Mouse (Mus musculus) layer of hippocampus, adult 8-10 months (tissue): ENCODE measurements around the gene Gpr182. TPM values are rescaled to one million over a fixed set of nuclear protein-coding genes. Genes with fewer than 3 reads are reported as not detected.
"Not testable (repeated sequence)": the region's sequence is repeated elsewhere in the genome, so short reads cannot be mapped to it uniquely, and the experiment has no call there.

Source experiments
- DNase-seq, 2 experiments: peaks; one replicate each; pipeline ENCODE4 v3.0.0; 2022; ENCODE audit warnings: low spot score in 2 of 2
- total RNA-seq, 4 experiments: library from RNA; stranded (reverse); gene quantifications; 2 replicates each; pipeline ENCODE4 v1.2.4; 2022

Gene Gpr182
- 1 to 10 TPM; 1.6 to 2.2 (median 1.9) TPM for total RNA-seq

GRCm38 (mm10) chr10:127751548-127751947, at the start of gene Gpr182:
Gpr182 (minus strand) TSS chr10:127751732.
- DNase-seq: no peak

- DNase-seq: no peak
Observed at GRCm38 (mm10) chr10:127800891-127801290, 49.4 kb upstream of the Gpr182 start, which contains the start of gene Rdh16. Rdh16 (plus strand) TSS chr10:127801152.

- DNase-seq: no peak
Observed at GRCm38 (mm10) chr10:127799295-127799694, 47.8 kb upstream of the Gpr182 start.

GRCm38 (mm10) chr10:127785411-127785810, 33.9 kb upstream of the Gpr182 start:
- DNase-seq: not testable (repeated sequence)

- DNase-seq: not testable (repeated sequence)
Observed at GRCm38 (mm10) chr10:127782321-127782720, 30.8 kb upstream of the Gpr182 start.

GRCm38 (mm10) chr10:127776011-127776410, 24.5 kb upstream of the Gpr182 start, which contains the start of gene Rdh9:
Rdh9 (plus strand) TSS chr10:127776386.
- DNase-seq: no peak

- DNase-seq: no peak
Observed at GRCm38 (mm10) chr10:127766564-127766963, 15.0 kb upstream of the Gpr182 start.

GRCm38 (mm10) chr10:127763914-127764680, 12.6 kb upstream of the Gpr182 start:
- no peak for DNase-seq

GRCm38 (mm10) chr10:127762926-127763325, 11.4 kb upstream of the Gpr182 start:
- not testable (repeated sequence) for DNase-seq

GRCm38 (mm10) chr10:127759181-127760110, 7.9 kb upstream of the Gpr182 start, which contains the start of the genes Rdh1 and Rdh16f1:
Rdh1 (plus strand) TSS chr10:127759721.
Rdh16f1 (plus strand) TSS chr10:127759787.
- no peak for DNase-seq

GRCm38 (mm10) chr10:127755770-127756468, 4.4 kb upstream of the Gpr182 start:
- no peak for DNase-seq

GRCm38 (mm10) chr10:127755246-127755645, 3.7 kb upstream of the Gpr182 start:
- DNase-seq: no peak

GRCm38 (mm10) chr10:127754566-127755166, 3.1 kb upstream of the Gpr182 start:
- no peak for DNase-seq

- peak in 1 of 2 experiments; percentile 36 for DNase-seq
Observed at GRCm38 (mm10) chr10:127750136-127750777, 1.3 kb downstream of the Gpr182 start.

- no peak for DNase-seq
Observed at GRCm38 (mm10) chr10:127748847-127749612, 2.5 kb downstream of the Gpr182 start.

GRCm38 (mm10) chr10:127747254-127747653, 4.3 kb downstream of the Gpr182 start:
- no peak for DNase-seq

GRCm38 (mm10) chr10:127745886-127746285, 5.6 kb downstream of the Gpr182 start:
- no peak for DNase-seq

- DNase-seq: no peak
Observed at GRCm38 (mm10) chr10:127744661-127745060, 6.9 kb downstream of the Gpr182 start.

GRCm38 (mm10) chr10:127739661-127740161, 11.8 kb downstream of the Gpr182 start:
- no peak for DNase-seq
